ENCODE assay signal across 13 mouse cellular contexts in the genomic region with DNA sequence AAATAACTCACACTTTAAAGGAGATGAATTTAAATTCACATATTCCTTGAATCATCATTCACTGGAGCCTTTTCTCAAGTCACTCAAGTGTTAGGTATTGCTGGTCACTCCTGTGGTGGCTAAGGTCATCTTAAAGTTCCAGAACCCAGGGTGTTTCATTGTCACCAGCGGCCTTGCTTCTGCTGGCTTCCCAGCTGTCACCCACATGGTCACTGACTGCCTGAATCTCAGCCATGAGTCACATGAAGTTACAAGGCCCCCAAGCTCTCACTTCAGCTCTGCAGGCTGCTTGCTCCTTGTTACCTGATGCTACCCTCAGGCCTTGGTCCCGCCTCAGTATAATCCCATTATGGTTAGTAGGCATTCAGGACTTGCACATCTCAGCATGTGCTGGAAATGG.
"Had no signal": no experiment of that assay in that cellular context is flagged by ENCODE, and none has a peak within 500 bp of the region (broad histone marks: within the 10 kb centered on the region; RNA-seq: fewer than 3 reads in every experiment).

No protein-coding gene starts in this region.

- ATAC-seq: midbrain, embryonic 15.5 days had no signal

- H3K4me1 ChIP-seq: midbrain, embryonic 15.5 days; neural tube, embryonic 13.5 days had no signal

- H3K27me3 ChIP-seq: liver, embryonic 13.5 days; midbrain, embryonic 15.5 days; neural tube, embryonic 13.5 days had no signal

- H3K9me3 ChIP-seq: liver, embryonic 13.5 days; midbrain, embryonic 15.5 days; neural tube, embryonic 13.5 days had no signal

- DNase-seq: kidney, adult 9 months; layer of hippocampus, adult 9-11 months; liver, embryonic 13.5 days; lung, adult 2 months; lung, postnatal 14 days; lung, postnatal 4 days; thymus, adult 2 months; thymus, postnatal 25 days had no signal

- H3K9ac ChIP-seq: liver, embryonic 13.5 days; midbrain, embryonic 15.5 days; neural tube, embryonic 13.5 days had no signal

- H3K4me3 ChIP-seq: layer of hippocampus, adult 2 months; liver, embryonic 13.5 days; midbrain, embryonic 15.5 days; neural tube, embryonic 13.5 days had no signal

- H3K36me3 ChIP-seq: liver, embryonic 13.5 days had no signal

- H3K27ac ChIP-seq: layer of hippocampus, adult 2 months; liver, embryonic 13.5 days; midbrain, embryonic 15.5 days; neural tube, embryonic 13.5 days; stomach, postnatal 0 days had no signal

- H3K4me2 ChIP-seq: liver, embryonic 13.5 days; midbrain, embryonic 11.5 days; midbrain, embryonic 15.5 days; neural tube, embryonic 13.5 days had no signal
